Mouse (Mus musculus) erythroblast, embryonic 14.5 days (primary cell): ENCODE data around the gene Il4i1.

Experiments
- GATA1 ChIP-seq: IDR thresholded peaks from 2 replicates; pipeline ENCODE4 v1.6.1; 2012; ENCODE audit warnings: low read length, inconsistent platforms, mixed read lengths
- TAL1 ChIP-seq: IDR thresholded peaks from 3 replicates; pipeline ENCODE4 v1.6.1; 2012; ENCODE audit warnings: low read length, inconsistent platforms, mixed read lengths

DNA sequence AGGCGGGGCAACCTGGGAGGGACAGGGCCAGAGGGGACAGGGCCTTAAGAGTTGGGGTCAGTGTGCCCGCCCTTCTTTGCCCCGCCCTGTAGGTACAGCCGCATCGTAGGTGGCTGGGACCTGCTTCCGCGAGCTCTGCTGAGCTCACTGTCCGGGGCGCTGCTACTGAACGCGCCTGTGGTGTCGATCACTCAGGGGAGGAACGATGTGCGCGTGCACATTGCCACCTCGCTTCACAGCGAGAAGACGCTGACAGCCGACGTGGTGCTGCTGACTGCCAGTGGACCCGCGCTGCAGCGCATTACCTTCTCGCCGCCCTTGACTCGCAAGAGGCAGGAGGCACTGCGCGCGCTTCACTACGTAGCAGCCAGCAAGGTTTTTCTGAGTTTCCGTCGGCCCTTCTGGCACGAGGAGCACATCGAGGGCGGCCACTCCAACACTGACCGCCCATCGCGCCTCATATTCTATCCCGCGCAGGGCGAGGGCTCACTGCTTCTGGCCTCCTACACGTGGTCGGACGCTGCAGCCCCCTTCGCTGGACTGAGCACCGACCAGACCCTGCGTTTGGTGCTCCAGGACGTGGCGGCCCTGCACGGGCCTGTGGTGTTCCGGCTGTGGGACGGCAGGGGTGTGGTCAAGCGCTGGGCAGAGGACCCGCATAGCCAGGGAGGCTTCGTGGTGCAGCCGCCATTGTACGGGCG is 23.5 kb downstream of the Il4i1 start:
- no peak for TF ChIP-seq GATA1
- TF ChIP-seq TAL1 = no peak; the same call in 2 of the 3 replicates
